Comparison of ENCODE assay signal across 9 mouse cellular contexts in genomic region chr4:155908281-155908680, GRCm38 (mm10). TPM values are rescaled to one million over a fixed set of nuclear protein-coding genes. Genes with fewer than 3 reads are reported as not detected.
A peak's percentile ranks its signal among the peaks of the same experiment; 100 is the strongest.
DNase-seq lines count a peak whose midpoint lies in the region.
"Had no signal": no experiment of that assay in that cellular context is flagged by ENCODE, and none has a peak within 500 bp of the region (broad histone marks: within the 10 kb centered on the region; RNA-seq: fewer than 3 reads in every experiment).

No protein-coding gene starts in this region.

- DNase-seq in adrenal gland, adult 18-20 months (ENCODE audit: low spot score in 2 of 2), result peak; percentile 1 to 13
- DNase-seq in adrenal gland, postnatal 25 days, result no peak
- DNase-seq in gastrocnemius, postnatal 10 days, result peak; percentile 3
- DNase-seq in gastrocnemius, adult 8-10 months (ENCODE audit: low spot score in 2 of 2), result no peak
- DNase-seq in left cerebral cortex, postnatal 10 days (ENCODE audit: extremely low spot score in 1 of 2, low spot score in 2 of 2), result peak; percentile 1 to 25
- no peak for DNase-seq in left cerebral cortex, adult 11 months (ENCODE audit: low spot score)
- peak; percentile 1 for DNase-seq in right cerebral cortex, adult 18-20 months
- no peak for DNase-seq in right cerebral cortex, postnatal 14 days
- DNase-seq: kidney, adult 11 months had no signal

- intact Hi-C loops in left cerebral cortex, postnatal 10 days (cut with DNase I), result no loop called here

RNA-seq across cellular contexts. Expression of gene Acap3, which starts 16.7 kb away (rescaled TPM):
- 10 to 100 TPM; 17.2 to 19.3 TPM for total RNA-seq in adrenal gland, adult 18-20 months (2021)
- total RNA-seq in adrenal gland, postnatal 25 days (2021), result 23.6 and 27.1 TPM in 2 replicates
- total RNA-seq in gastrocnemius, postnatal 10 days (2021), result 10 to 100 TPM; 13.8 to 23.1 TPM
- 1 to 10 TPM; 5.6 to 8.3 (median 7.2) TPM for total RNA-seq in gastrocnemius, adult 8-10 months (2022)
- 100 to 1,000 TPM; 144 to 146 TPM for total RNA-seq in left cerebral cortex, postnatal 10 days (2021)

RNA-seq across cellular contexts. Expression of gene Pusl1, which starts 16.7 kb away (rescaled TPM):
- total RNA-seq in adrenal gland, adult 18-20 months (2021), result 10 to 100 TPM; 28.1 to 32.8 TPM
- 36.3 and 38.8 TPM in 2 replicates for total RNA-seq in adrenal gland, postnatal 25 days (2021)
- 10 to 100 TPM; 16.9 to 23.6 TPM for total RNA-seq in gastrocnemius, postnatal 10 days (2021)
- 10 to 100 TPM; 14.2 to 17.0 (median 14.9) TPM for total RNA-seq in gastrocnemius, adult 8-10 months (2022)
- 10 to 100 TPM; 66.0 to 71.2 TPM for total RNA-seq in left cerebral cortex, postnatal 10 days (2021)

RNA-seq across cellular contexts. Expression of gene Ube2j2, which starts 35.4 kb away (rescaled TPM):
- 10 to 100 TPM; 75.5 to 85.8 TPM for total RNA-seq in adrenal gland, adult 18-20 months (2021)
- 71.7 and 76.6 TPM in 2 replicates for total RNA-seq in adrenal gland, postnatal 25 days (2021)
- 10 to 100 TPM; 62.1 to 67.2 TPM for total RNA-seq in gastrocnemius, postnatal 10 days (2021)
- 10 to 100 TPM; 53.4 to 69.1 (median 58.7) TPM for total RNA-seq in gastrocnemius, adult 8-10 months (2022)
- total RNA-seq in left cerebral cortex, postnatal 10 days (2021), result 10 to 100 TPM; 84.9 to 93.8 TPM

RNA-seq across cellular contexts. Expression of gene Ints11, which starts 38.9 kb away (rescaled TPM):
- total RNA-seq in adrenal gland, adult 18-20 months (2021), result 10 to 100 TPM; 26.4 to 29.7 TPM
- 32.4 and 36.9 TPM in 2 replicates for total RNA-seq in adrenal gland, postnatal 25 days (2021)
- total RNA-seq in gastrocnemius, postnatal 10 days (2021), result 10 to 100 TPM; 18.9 to 21.7 TPM
- total RNA-seq in gastrocnemius, adult 8-10 months (2022), result 10 to 100 TPM; 13.0 to 16.8 (median 14.1) TPM
- 10 to 100 TPM; 38.3 to 39.8 TPM for total RNA-seq in left cerebral cortex, postnatal 10 days (2021)

RNA-seq across cellular contexts. Expression of gene Cptp, which starts 39.0 kb away (rescaled TPM):
- 10 to 100 TPM; 16.9 to 17.5 TPM for total RNA-seq in adrenal gland, adult 18-20 months (2021)
- 13.8 and 23.0 TPM in 2 replicates for total RNA-seq in adrenal gland, postnatal 25 days (2021)
- 10 to 100 TPM; 13.6 to 20.5 TPM for total RNA-seq in gastrocnemius, postnatal 10 days (2021)
- 10 to 100 TPM; 11.0 to 18.7 (median 16.1) TPM for total RNA-seq in gastrocnemius, adult 8-10 months (2022)
- 10 to 100 TPM; 29.6 to 30.8 TPM for total RNA-seq in left cerebral cortex, postnatal 10 days (2021)

Comparison
In these comparisons a context has a peak if more than half of its experiments do, and no peak if none do; other contexts are left out.
1. DNase-seq: peak in adrenal gland, adult 18-20 months (2 of 2), gastrocnemius, postnatal 10 days (single experiment), left cerebral cortex, postnatal 10 days (2 of 2) and right cerebral cortex, adult 18-20 months (single experiment); none in adrenal gland, postnatal 25 days (single experiment), gastrocnemius, adult 8-10 months (0 of 2), left cerebral cortex, adult 11 months (single experiment) and right cerebral cortex, postnatal 14 days (single experiment).